Mouse (Mus musculus) cerebellum, adult 9-10 months (tissue): ENCODE data around the gene Lifr.
A peak's percentile ranks its signal among the peaks of the same experiment; 100 is the strongest.

Source experiments
- DNase-seq: peaks from one replicate; pipeline ENCODE4 v3.0.0; 2022

Gene Lifr

GRCm38 (mm10) chr15:7081795-7082194 lies 8.6 kb upstream of the Lifr start:
- no peak for DNase-seq

- DNase-seq = no peak
Measured at GRCm38 (mm10) chr15:7082901-7083300, 7.5 kb upstream of the Lifr start.

GRCm38 (mm10) chr15:7084780-7085497 lies 5.5 kb upstream of the Lifr start:
- DNase-seq = no peak

GRCm38 (mm10) chr15:7088691-7089090 lies 1.7 kb upstream of the Lifr start:
- DNase-seq = no peak

- no peak for DNase-seq
Measured at GRCm38 (mm10) chr15:7092321-7092720, 1.9 kb downstream of the Lifr start.

- no peak for DNase-seq
Measured at GRCm38 (mm10) chr15:7099406-7099805, 9.0 kb downstream of the Lifr start.

- DNase-seq = no peak
Measured at GRCm38 (mm10) chr15:7100226-7100625, 9.8 kb downstream of the Lifr start.

GRCm38 (mm10) chr15:7103051-7103450 lies 12.6 kb downstream of the Lifr start:
- DNase-seq = no peak

GRCm38 (mm10) chr15:7105224-7105623 lies 14.8 kb downstream of the Lifr start:
- DNase-seq = no peak

- DNase-seq = no peak
Measured at GRCm38 (mm10) chr15:7108160-7108559, 17.7 kb downstream of the Lifr start.

- DNase-seq = no peak
Measured at GRCm38 (mm10) chr15:7112227-7112907, 22.0 kb downstream of the Lifr start.

- no peak for DNase-seq
Measured at GRCm38 (mm10) chr15:7113906-7114305, 23.5 kb downstream of the Lifr start.

- no peak for DNase-seq
Measured at GRCm38 (mm10) chr15:7115326-7116003, 25.1 kb downstream of the Lifr start.

- DNase-seq = no peak
Measured at GRCm38 (mm10) chr15:7116216-7116615, 25.8 kb downstream of the Lifr start.

- DNase-seq = no peak
Measured at GRCm38 (mm10) chr15:7116699-7117098, 26.3 kb downstream of the Lifr start.

- no peak for DNase-seq
Measured at GRCm38 (mm10) chr15:7117944-7118343, 27.5 kb downstream of the Lifr start.

- peak; percentile 47 for DNase-seq
Measured at GRCm38 (mm10) chr15:7118849-7119248, 28.4 kb downstream of the Lifr start.

GRCm38 (mm10) chr15:7119930-7120512 lies 29.6 kb downstream of the Lifr start:
- DNase-seq = no peak

GRCm38 (mm10) chr15:7123781-7124450 lies 33.5 kb downstream of the Lifr start:
- DNase-seq = no peak

GRCm38 (mm10) chr15:7126171-7126570 lies 35.8 kb downstream of the Lifr start:
- no peak for DNase-seq

- peak; percentile 63 for DNase-seq
Measured at GRCm38 (mm10) chr15:7128627-7129126, 38.3 kb downstream of the Lifr start.

GRCm38 (mm10) chr15:7129127-7129943 lies 38.9 kb downstream of the Lifr start:
- peak; percentile 86 for DNase-seq
